24 mouse cellular contexts compared by ENCODE assay signal in genomic region chr16:51661693-51662092, GRCm38 (mm10).
DNase-seq lines count a peak whose midpoint lies in the region; ATAC-seq lines count a peak whose summit lies in the region.
"Had no signal": no experiment of that assay in that cellular context is flagged by ENCODE, and none has a peak within 500 bp of the region (broad histone marks: within the 10 kb centered on the region; RNA-seq: fewer than 3 reads in every experiment).

No protein-coding gene starts in this region.

- no peak overlapping the region for H3K4me2 ChIP-seq in lung, embryonic 15.5 days
- no peak overlapping the region for H3K4me2 ChIP-seq in midbrain, embryonic 11.5 days
- H3K4me2 ChIP-seq in midbrain, embryonic 13.5 days (replicated peaks): no peak overlapping the region
- H3K4me2 ChIP-seq: embryonic facial prominence, embryonic 13.5 days; forebrain, embryonic 12.5 days; forebrain, embryonic 15.5 days; heart, embryonic 11.5 days; hindbrain, embryonic 12.5 days; hindbrain, embryonic 15.5 days had no signal

- H3K4me3 ChIP-seq in lung, embryonic 15.5 days: no peak overlapping the region
- H3K4me3 ChIP-seq in midbrain, embryonic 11.5 days (ENCODE audit: low read depth, low read length): no peak overlapping the region
- H3K4me3 ChIP-seq in midbrain, embryonic 13.5 days (replicated peaks): no peak overlapping the region
- H3K4me3 ChIP-seq: embryonic facial prominence, embryonic 10.5 days; embryonic facial prominence, embryonic 13.5 days; erythroblast, embryonic 14.5 days; forebrain, embryonic 12.5 days; forebrain, embryonic 15.5 days; hindbrain, embryonic 12.5 days; hindbrain, embryonic 15.5 days had no signal

- peaks cover 3% of the 10 kb centered on the region; the same call in 1 of the 2 replicates for H3K4me1 ChIP-seq in lung, embryonic 15.5 days
- no peaks in the 10 kb centered on the region for H3K4me1 ChIP-seq in midbrain, embryonic 11.5 days (ENCODE audit: control insufficient read depth, insufficient read depth, low read length)
- H3K4me1 ChIP-seq in midbrain, embryonic 13.5 days (replicated peaks): 0 out of 2 replicates have a peak, but pooled peaks cover 5% of the 10 kb centered on the region
- H3K4me1 ChIP-seq: embryonic facial prominence, embryonic 10.5 days; embryonic facial prominence, embryonic 13.5 days; forebrain, embryonic 12.5 days; forebrain, embryonic 15.5 days; hindbrain, embryonic 15.5 days had no signal

- H3K27ac ChIP-seq in lung, embryonic 15.5 days: no peak overlapping the region
- no peak overlapping the region for H3K27ac ChIP-seq in midbrain, embryonic 11.5 days (ENCODE audit: low read depth, low read length)
- no peak overlapping the region for H3K27ac ChIP-seq in midbrain, embryonic 13.5 days
- H3K27ac ChIP-seq: embryonic facial prominence, embryonic 10.5 days; embryonic facial prominence, embryonic 13.5 days; forebrain, embryonic 12.5 days; forebrain, embryonic 15.5 days; hindbrain, embryonic 12.5 days; hindbrain, embryonic 15.5 days had no signal

- no peaks in the 10 kb centered on the region for H3K36me3 ChIP-seq in lung, embryonic 15.5 days
- H3K36me3 ChIP-seq in midbrain, embryonic 11.5 days (ENCODE audit: control insufficient read depth, insufficient read depth, low read length): no peaks in the 10 kb centered on the region
- H3K36me3 ChIP-seq in midbrain, embryonic 13.5 days: no peaks in the 10 kb centered on the region
- H3K36me3 ChIP-seq: embryonic facial prominence, embryonic 10.5 days; embryonic facial prominence, embryonic 13.5 days; forebrain, embryonic 12.5 days; forebrain, embryonic 15.5 days; hindbrain, embryonic 12.5 days; hindbrain, embryonic 15.5 days had no signal

- H3K27me3 ChIP-seq in lung, embryonic 15.5 days: no peaks in the 10 kb centered on the region
- no peaks in the 10 kb centered on the region for H3K27me3 ChIP-seq in midbrain, embryonic 11.5 days (ENCODE audit: control insufficient read depth, insufficient read depth, low read length)
- no peaks in the 10 kb centered on the region for H3K27me3 ChIP-seq in midbrain, embryonic 13.5 days
- H3K27me3 ChIP-seq: embryonic facial prominence, embryonic 13.5 days; forebrain, embryonic 12.5 days; forebrain, embryonic 15.5 days; hindbrain, embryonic 12.5 days; hindbrain, embryonic 15.5 days had no signal

- peak; percentile 87; the same call in 1 of the 2 replicates for ATAC-seq in lung, embryonic 15.5 days (ENCODE audit: borderline replicate concordance, extremely low read depth, low FRiP score, low TSS enrichment)
- no peak for ATAC-seq in midbrain, embryonic 11.5 days (ENCODE audit: low FRiP score)
- ATAC-seq in midbrain, embryonic 13.5 days: no peak
- ATAC-seq: activated CD4-positive, CD25-positive, alpha-beta regulatory T cell, adult 4 months; CD4-positive, CD25-positive, alpha-beta regulatory T cell, adult 4 months; forebrain, embryonic 15.5 days had no signal

- WGBS in lung, embryonic 15.5 days: 67% methylated on average over 1 of the region's 1 CpGs
- WGBS in midbrain, embryonic 11.5 days: 92% methylated on average over 1 of the region's 1 CpGs
- 90% methylated on average over 1 of the region's 1 CpGs for WGBS in midbrain, embryonic 13.5 days

- no peak overlapping the region for H3K9ac ChIP-seq in lung, embryonic 15.5 days
- no peak overlapping the region for H3K9ac ChIP-seq in midbrain, embryonic 11.5 days (ENCODE audit: low read length)
- H3K9ac ChIP-seq in midbrain, embryonic 13.5 days (replicated peaks): no peak overlapping the region
- H3K9ac ChIP-seq: embryonic facial prominence, embryonic 13.5 days; forebrain, embryonic 12.5 days; forebrain, embryonic 15.5 days; hindbrain, embryonic 12.5 days; hindbrain, embryonic 15.5 days had no signal

- DNase-seq in lung, postnatal 4 days: no peak
- DNase-seq in midbrain, embryonic 11.5 days (ENCODE audit: low spot score, missing footprints): peak; percentile 35
- peak; percentile 18 for DNase-seq in lung, postnatal 25 days (ENCODE audit: low spot score)
- DNase-seq in gastrocnemius, postnatal 10 days: no peak
- DNase-seq: adrenal gland, adult 8-10 months; adrenal gland, postnatal 25 days; cerebellum, adult 11-12 months; cerebellum, adult 8-10 months; cerebellum, postnatal 10 days; cerebellum, postnatal 36 days; embryo, embryonic 11 days; heart, adult 11 months had no signal

- no peaks in the 10 kb centered on the region for H3K9me3 ChIP-seq in lung, embryonic 15.5 days
- H3K9me3 ChIP-seq in midbrain, embryonic 11.5 days (ENCODE audit: control insufficient read depth, low read length): no peaks in the 10 kb centered on the region
- H3K9me3 ChIP-seq in midbrain, embryonic 13.5 days: no peaks in the 10 kb centered on the region
- H3K9me3 ChIP-seq: embryonic facial prominence, embryonic 10.5 days; embryonic facial prominence, embryonic 13.5 days; forebrain, embryonic 12.5 days; forebrain, embryonic 15.5 days; hindbrain, embryonic 12.5 days; hindbrain, embryonic 15.5 days had no signal

Comparison
In these comparisons a context has a peak if more than half of its experiments do, and no peak if none do; other contexts are left out.
1. DNase-seq: peak in midbrain, embryonic 11.5 days (single experiment) and lung, postnatal 25 days (single experiment); none in lung, postnatal 4 days (0 of 2) and gastrocnemius, postnatal 10 days (single experiment).